Mouse (Mus musculus) thymus, postnatal 4 days (tissue): ENCODE results near the gene Folr2.

Source experiments
- DNase-seq: peaks from one replicate; pipeline ENCODE4 v3.0.0; 2021

Gene Folr2

DNA sequence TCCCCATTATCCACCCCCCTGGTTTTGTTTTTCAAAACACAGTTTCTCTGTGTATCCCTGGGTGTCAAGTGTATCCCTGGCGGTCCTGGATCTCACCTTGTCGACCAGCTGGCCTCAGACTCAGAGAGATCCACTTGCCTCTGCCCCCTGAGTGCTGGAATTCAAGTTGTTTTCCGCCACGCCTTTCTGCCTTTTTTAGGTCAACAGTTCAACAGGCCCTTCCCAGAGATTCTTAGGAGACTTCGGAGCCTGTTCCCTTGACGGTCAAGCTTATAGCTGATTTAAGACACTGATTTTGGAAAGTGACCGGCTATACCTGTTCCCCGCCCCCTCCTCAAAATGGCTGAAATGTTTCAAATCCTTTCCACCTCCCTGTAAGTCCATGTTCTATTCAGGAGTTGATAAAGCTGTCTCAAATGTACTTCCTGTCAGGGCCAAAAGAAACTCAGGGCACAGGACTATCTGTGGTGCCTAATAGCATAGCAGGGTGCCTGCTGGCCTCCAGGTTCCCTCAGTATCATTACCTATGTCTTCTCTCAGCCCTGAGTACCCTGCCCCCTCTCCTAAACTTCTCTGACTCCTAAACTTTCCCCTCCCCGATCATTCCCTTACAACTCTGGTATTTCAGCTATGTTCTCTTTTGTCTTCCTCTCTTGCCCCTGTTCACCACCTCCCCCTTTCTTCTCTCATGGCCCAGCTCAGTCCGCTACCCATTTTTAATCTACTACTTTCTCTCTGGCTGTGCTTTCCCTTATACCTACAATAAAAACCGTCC is 9.7 kb upstream of the Folr2 start:
- DNase-seq, result no peak

DNA sequence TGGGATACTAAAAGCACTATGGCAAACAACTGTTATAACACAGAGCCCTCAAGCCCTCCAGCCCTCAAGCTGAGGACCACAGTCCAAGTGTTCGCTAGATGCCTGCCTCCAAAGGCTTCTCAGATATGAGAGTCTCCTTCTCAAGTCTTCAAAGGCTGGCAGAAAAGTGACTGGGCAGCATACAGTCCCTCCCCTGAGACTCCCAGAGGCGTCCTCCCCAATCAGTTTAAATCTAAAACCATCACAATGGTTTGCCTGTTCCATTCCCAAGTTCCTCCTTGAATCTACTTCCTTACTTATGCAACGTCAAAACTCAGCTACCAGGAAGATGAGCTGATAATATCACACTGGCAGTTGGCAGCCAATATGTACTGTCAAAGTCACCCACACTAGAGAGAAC is 6.4 kb upstream of the Folr2 start, which contains the start of gene Anapc15:
Anapc15 (plus strand) TSS at position 301 of the 400 bp plus-strand sequence.
- DNase-seq, result no peak

- no peak for DNase-seq
Observed at GRCm38 (mm10) chr7:101862291-101862690, 5.3 kb upstream of the Folr2 start.

DNA sequence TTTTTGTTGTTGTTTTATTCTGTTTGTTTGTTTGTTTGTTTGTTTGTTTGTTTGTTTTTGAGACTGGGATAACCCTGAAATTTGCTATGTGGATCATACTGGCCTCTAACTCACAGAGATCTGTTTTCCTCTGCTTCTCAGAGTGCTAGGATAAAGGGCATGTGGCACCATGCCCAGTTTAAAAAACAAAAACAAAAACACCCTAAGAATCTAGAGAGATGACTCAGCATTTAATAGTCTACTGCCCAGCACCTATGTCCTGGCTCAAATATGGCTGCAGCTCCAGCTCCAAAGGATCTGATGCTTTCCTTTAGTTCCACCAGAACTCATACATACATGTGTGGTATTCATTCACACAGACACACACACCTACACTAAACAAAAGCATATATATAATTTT is 4.0 kb upstream of the Folr2 start:
- no peak for DNase-seq

GRCm38 (mm10) chr7:101858362-101858761 is 1.4 kb upstream of the Folr2 start:
- no peak for DNase-seq

DNA sequence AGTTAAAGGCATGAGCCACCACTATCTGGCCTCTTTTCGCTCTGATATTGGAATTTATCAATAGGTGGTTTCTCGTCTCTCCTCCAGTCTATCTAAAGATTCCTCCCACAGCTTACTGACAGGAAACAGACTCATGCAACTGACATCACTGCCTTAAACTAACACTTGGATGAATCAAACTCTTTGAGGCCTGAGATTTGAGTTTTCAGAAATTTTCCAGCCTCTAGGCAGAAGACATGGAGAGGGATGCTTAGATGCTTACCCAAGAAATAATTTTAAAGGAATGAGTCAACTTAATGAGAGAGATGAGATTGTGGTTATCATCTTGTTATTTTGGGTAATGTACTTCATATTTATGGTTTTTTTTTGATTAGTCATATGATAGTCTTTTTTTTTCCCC is 3.2 kb downstream of the Folr2 start:
- DNase-seq, result no peak

DNA sequence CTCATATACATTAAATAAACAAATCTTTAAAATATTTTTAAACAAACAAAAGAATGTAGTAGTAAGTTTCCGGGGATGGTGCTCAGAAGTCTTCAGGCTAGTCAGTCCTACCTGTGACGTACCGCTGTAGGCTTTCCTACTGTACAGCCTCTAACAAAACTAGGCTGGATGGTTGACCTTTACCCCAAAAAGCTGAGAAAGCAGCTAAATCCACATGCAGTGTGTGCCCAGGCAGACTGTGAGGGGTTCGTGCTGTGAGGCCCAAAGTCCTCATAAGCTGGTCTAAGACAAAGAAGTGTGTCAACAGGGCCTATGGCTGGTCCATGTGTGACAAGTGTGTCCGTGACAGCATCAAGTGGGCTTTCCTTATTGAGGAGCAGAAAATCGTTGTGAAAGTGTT is 4.1 kb downstream of the Folr2 start:
- no peak for DNase-seq

DNA sequence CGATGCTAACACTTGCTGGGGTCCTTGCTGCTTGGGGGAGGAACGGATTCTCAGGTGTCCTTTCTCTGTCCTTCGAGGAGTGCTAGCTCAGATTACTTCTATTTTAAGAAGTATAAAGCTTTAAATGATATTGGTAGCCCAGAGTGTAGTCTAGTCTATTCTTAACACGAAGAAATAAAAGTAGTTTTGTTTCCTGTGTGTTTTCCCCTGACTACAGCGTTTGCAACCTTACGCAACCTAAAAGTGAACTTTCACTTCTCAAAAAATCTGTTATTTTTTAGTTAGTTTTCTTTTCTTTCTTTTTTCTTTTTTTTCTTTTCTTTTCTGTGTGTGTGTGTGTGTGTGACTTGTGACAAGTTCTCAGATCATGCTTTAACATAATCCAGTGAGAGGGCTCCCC is 5.3 kb downstream of the Folr2 start:
- DNase-seq, result no peak

DNA sequence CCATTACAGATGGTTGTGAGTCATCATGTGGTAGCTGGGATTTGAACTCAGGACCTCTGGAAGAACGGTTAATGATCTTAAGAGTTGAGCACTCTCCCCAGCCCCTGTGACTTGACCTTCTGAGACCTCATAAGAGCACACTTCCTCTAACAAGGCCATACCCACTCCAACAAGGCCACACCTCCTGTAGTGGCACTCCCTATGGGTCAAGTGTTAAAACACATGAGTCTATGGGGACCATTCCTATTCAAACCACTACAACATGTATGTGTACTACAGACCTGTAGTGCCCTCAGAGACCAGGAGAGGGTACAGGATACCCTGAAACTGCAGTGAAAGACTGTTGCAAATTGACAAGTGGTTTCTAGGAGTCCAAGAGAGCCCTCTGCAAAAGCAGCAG is 9.1 kb downstream of the Folr2 start:
- no peak for DNase-seq

- DNase-seq, result no peak
Observed at GRCm38 (mm10) chr7:101844186-101844585, 12.8 kb downstream of the Folr2 start.

DNA sequence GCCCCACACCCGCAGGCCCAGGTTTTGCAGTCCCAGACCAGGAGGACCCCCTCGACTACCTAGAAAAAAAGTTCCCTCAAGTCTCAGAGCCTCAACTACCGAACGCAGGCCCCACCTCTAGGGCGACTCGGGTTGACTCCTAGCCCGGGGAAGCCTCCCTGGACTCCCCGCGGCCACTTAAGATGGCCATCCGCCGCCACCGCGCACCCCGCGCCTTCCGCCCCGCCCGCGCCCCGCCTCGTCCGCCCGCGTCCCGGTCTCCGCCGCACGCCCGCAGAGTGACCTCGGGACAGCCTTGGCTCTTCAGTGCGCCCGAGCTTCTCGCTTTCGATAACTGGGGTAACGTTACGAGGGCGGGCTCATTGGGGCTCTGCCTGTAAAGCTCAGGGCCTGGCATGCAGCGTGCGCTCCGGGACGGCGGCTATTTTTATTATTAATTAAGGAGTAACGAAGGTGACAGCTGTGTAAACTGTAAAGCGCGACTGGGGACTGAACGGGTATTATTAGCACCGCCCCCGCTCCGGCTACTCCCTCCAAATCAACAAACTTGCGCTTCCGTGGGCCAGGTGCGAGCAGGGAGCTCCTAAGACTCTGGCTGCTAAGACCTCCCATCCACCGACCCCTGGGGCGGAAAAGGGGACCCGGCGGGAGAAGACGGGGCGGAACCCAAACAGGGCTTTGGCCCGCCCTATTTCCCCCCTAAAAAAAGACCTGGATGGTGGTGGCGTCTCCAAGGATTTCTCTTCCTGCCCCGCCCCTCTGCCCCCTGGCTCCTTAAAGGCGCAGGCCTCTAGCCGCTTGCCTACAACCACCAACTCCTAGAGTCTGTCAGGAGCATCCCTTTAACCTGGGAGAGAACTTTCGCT is 19.2 kb downstream of the Folr2 start, which contains the start of gene Inppl1:
Inppl1 (minus strand) TSS at position 624 of the 866 bp plus-strand sequence.
- peak; percentile 52 for DNase-seq

- peak; percentile 29 for DNase-seq
Observed at GRCm38 (mm10) chr7:101837154-101837605, 19.8 kb downstream of the Folr2 start.

DNA sequence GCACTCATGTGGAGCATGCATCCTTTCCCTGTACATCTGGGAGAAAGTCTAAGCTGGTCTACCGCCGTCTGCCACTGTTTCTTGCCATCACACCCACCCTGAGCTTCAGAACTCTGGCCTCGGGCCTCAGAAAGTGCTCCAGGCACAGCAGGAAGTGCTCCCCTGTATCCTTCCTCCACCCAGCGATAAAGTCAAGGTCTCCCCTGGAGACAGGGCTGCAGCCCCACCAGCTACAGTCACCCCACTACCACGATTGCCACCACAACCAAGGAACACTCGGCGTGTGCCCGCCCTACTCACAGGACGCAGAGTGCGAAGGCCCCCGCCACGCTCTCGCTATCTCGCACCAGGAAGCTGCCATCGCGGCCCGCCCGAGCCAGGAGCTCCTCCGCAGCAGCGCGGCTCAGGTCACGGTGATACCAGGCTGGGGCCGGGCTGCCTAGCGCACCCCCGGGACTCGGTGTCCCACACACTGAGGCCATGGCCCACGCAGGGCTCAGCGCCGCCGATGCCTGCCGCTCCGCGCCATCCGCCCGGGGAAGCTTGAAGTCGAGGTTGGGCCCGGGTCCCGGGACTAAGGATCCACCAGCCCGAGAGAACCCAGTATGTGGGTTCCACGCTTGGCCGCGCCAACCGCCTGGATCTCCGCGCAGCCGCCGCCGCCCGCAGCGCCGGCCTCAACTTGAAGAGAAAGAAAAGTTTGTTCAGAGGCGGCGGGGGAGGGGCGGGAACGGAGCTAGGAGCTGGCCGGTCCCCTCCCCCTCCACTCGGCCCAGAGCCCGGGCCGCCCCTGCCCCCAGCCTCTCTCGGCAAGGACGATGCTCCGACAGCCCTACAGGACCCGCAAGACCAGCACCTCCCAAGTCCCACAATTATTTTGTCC is 20.5 kb downstream of the Folr2 start:
- peak; percentile 81 for DNase-seq

- DNase-seq, result no peak
Observed at GRCm38 (mm10) chr7:101835457-101836109, 21.4 kb downstream of the Folr2 start.

GRCm38 (mm10) chr7:101834903-101835302 is 22.1 kb downstream of the Folr2 start:
- no peak for DNase-seq

DNA sequence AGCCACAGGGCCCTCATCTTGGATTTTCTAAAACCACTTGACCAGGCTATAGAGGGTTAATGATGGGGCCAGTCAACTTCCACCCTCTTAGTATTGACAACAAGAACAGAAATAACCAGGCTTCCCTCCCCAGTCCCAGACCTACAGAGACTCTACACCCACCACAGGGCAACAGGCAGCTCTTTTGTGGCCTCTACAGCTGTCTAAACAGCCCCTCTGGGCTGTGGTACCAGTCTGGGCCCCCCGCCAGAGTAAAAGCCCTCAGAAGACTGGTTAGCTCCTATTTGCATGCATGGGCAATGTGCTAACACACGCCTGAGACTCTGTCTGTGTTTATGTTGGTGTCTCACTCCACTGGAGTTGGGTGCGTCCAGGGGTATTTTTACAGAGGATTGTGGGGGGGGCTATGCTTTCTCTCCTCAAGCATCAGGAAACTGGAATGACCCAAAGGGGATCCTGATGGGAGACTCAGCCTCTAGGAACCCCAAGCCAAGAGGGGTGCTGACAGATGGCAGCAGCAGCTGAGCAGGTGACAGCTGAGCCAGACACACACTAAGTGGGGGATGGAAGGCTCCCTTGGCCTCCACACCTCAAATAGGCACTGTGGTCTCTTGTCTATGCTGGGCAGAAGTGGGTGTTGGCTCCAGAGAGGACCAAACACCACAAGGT is 22.9 kb downstream of the Folr2 start:
- no peak for DNase-seq

GRCm38 (mm10) chr7:101833352-101833751 is 23.6 kb downstream of the Folr2 start:
- DNase-seq, result no peak

GRCm38 (mm10) chr7:101832372-101832771 is 24.6 kb downstream of the Folr2 start:
- no peak for DNase-seq

DNA sequence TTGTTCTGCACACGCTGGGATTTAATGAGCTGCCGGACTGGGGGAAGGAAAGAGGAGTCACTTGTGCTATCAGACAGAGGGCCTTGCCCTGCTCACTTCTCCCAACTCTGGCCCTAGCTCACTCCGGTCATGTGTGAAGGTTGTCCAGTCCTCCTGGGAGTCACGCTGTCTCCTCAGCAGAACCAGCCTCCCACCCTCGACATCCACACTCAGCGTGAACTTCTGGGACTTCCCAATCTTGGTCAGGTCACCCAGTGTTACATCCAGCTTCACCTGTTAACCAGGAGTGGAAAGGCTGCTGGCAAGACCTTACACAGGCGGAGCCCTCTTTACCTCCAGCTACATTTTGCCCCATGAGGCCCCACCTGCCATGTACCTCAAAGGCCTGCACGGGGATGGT is 25.6 kb downstream of the Folr2 start:
- DNase-seq, result no peak

DNA sequence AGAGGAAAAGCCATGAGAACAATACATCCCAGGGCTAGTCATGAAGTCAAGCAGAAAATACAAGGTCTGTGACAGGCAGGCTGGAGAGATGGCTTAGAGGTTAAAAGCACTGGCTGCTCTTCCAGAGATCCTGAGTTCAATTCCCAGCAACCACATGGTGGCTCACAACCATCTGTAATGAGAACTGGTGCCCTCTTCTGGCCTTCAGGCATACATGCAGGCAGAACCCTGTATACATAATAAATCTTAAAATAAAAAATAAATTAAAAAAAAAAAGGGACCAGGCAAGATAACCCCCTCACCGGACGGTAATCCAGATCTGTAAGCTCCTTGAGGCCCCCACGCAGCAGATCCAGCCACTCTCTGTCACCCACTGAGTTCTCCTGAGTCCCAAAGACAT is 26.6 kb downstream of the Folr2 start:
- no peak for DNase-seq

GRCm38 (mm10) chr7:101823758-101824630 is 33.0 kb downstream of the Folr2 start:
- no peak for DNase-seq
